Mouse (Mus musculus) hindbrain, embryonic 12.5 days (tissue): ENCODE measurements at regions not wholly inside any gene's neighbourhood (a gene's known extent, or its start where the extent isn't known, plus 50 kb on each side); places are given as distances from the start of the nearest gene placed in this dataset.
"Not testable (repeated sequence)": the region's sequence is repeated elsewhere in the genome, so short reads cannot be mapped to it uniquely, and the experiment has no call there.

Source experiments
- ATAC-seq: fragments of 200-750 bp; cut with Nextera tagmentation; 2 replicates; pipeline ENCODE4 v1.8.0; 2017; ENCODE audit warnings: moderate TSS enrichment; ENCODE audit not compliant: low FRiP score
- H3K27ac ChIP-seq: fragments of 300-500 bp; sonication (generic); 2 replicates; pipeline ENCODE4 v1.5.1; 2016; ENCODE audit warnings: mild to moderate bottlenecking
- H3K27me3 ChIP-seq: fragments of 300-500 bp; sonication (generic); 2 replicates; pipeline ENCODE4 v1.6.1; 2016; ENCODE audit warnings: mild to moderate bottlenecking
- H3K36me3 ChIP-seq: fragments of 300-500 bp; sonication (generic); 2 replicates; pipeline ENCODE4 v1.6.1; 2016; ENCODE audit warnings: mild to moderate bottlenecking
- H3K4me1 ChIP-seq: fragments of 300-500 bp; sonication (generic); 2 replicates; pipeline ENCODE4 v1.6.1; 2016
- H3K4me2 ChIP-seq: fragments of 300-500 bp; sonication (generic); replicated peaks from 2 replicates; pipeline ENCODE4 v1.6.1; 2016; ENCODE audit warnings: mild to moderate bottlenecking
- H3K4me3 ChIP-seq: fragments of 300-500 bp; sonication (generic); 2 replicates; pipeline ENCODE4 v1.5.1; 2016; ENCODE audit warnings: mild to moderate bottlenecking
- H3K9ac ChIP-seq: fragments of 300-500 bp; sonication (generic); 2 replicates; pipeline ENCODE4 v1.6.1; 2016; ENCODE audit warnings: mild to moderate bottlenecking, moderate library complexity
- H3K9me3 ChIP-seq: fragments of 300-500 bp; sonication (generic); replicated peaks from 2 replicates; pipeline ENCODE4 v1.6.1; 2016; ENCODE audit warnings: mild to moderate bottlenecking
- WGBS: fragments of 180-500 bp; shearing (Covaris S2); methylation state at CpG from one replicate; pipeline ENCODE4 v1.1.7; 2016; 5-methylcytosine and 5-hydroxymethylcytosine counted together

- H3K9me3 ChIP-seq, H3K4me3 ChIP-seq, H3K27me3 ChIP-seq, H3K36me3 ChIP-seq, H3K27ac ChIP-seq, H3K4me1 ChIP-seq, H3K9ac ChIP-seq, ATAC-seq, H3K4me2 ChIP-seq: not testable (repeated sequence)
- WGBS = no CpG with 5 or more reads among the region's 1 CpGs
These were observed 119.2 kb upstream of the Gm21119 start for GRCm38 (mm10) chr8:20495542-20495941.

GRCm38 (mm10) chr8:20513920-20514319 lies 100.8 kb upstream of the Gm21119 start:
- not testable (repeated sequence) for H3K4me2 ChIP-seq, H3K9ac ChIP-seq, H3K4me3 ChIP-seq, H3K4me1 ChIP-seq, ATAC-seq, H3K9me3 ChIP-seq, H3K36me3 ChIP-seq, H3K27me3 ChIP-seq, H3K27ac ChIP-seq
- WGBS = 78% methylated on average over 1 of the region's 1 CpGs

DNA sequence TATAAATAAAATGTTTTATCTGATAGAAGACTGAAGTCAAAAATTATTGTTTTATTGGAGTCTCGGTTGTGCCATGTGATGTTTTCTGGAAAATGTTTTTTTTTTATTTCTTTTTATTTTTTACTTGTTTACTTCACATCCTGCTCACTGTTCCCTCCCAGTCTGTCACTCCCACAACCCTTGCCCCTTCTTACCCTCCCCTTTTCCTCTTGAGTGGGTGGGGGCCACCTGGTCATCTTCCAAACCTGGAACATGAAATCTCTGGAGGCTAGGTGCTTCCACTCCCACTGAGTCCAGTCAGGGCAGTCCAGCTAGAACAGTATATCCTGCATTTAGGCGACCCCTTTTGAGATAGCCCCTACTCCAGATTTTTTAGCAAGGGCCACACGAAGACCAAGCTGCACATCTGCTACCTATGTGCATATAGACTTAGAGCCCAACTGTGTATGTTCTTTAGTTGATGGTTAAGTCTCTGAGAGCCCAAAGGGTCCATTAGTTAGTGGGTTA lies 98.3 kb upstream of the Gm21119 start:
- not testable (repeated sequence) for H3K4me3 ChIP-seq, H3K27ac ChIP-seq, H3K36me3 ChIP-seq, H3K9ac ChIP-seq, H3K4me1 ChIP-seq, ATAC-seq, H3K27me3 ChIP-seq, H3K9me3 ChIP-seq, H3K4me2 ChIP-seq
- 77% methylated on average over 3 of the region's 3 CpGs for WGBS

- WGBS = 51% methylated on average over 1 of the region's 1 CpGs
- H3K9me3 ChIP-seq, H3K4me1 ChIP-seq, H3K4me3 ChIP-seq, ATAC-seq, H3K36me3 ChIP-seq, H3K4me2 ChIP-seq, H3K27ac ChIP-seq, H3K9ac ChIP-seq, H3K27me3 ChIP-seq: not testable (repeated sequence)
These were observed 97.2 kb upstream of the Gm21119 start for GRCm38 (mm10) chr8:20517551-20517950.

GRCm38 (mm10) chr8:20524539-20524938 lies 90.2 kb upstream of the Gm21119 start:
- not testable (repeated sequence) for H3K27me3 ChIP-seq, ATAC-seq

DNA sequence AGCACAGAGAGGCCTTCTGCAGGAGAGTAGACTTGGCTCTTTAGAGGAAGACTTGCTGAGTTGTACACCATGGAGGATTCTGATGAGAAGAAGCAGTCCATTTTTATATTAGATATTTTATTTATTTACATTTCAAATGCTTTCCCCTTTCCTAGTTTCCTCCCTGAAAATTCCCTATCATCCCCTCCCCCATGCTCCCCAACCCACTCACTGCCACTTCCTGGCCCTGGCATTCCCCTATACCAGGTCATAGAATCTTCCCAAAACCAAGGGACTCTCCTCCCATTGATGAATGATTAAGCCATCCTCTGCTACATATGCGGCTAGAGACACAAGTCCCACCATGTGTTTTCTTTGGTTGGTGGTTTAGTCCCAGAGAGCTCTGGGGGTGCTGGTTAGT lies 85.7 kb upstream of the Gm21119 start:
- H3K27ac ChIP-seq, H3K4me2 ChIP-seq, ATAC-seq, H3K4me3 ChIP-seq, H3K36me3 ChIP-seq, H3K9me3 ChIP-seq, H3K27me3 ChIP-seq, H3K9ac ChIP-seq, H3K4me1 ChIP-seq: not testable (repeated sequence)
- WGBS = no CpG with 5 or more reads among the region's 1 CpGs

More at GRCm38 (mm10) chr8:20524539-20524938, 90.2 kb upstream of the Gm21119 start:
- H3K36me3 ChIP-seq, H3K27ac ChIP-seq, H3K9me3 ChIP-seq, H3K4me1 ChIP-seq, H3K4me2 ChIP-seq, H3K9ac ChIP-seq, H3K4me3 ChIP-seq: not testable (repeated sequence)

GRCm38 (mm10) chr8:20539031-20539430 lies 75.7 kb upstream of the Gm21119 start:
- H3K27ac ChIP-seq, H3K9ac ChIP-seq, H3K9me3 ChIP-seq, H3K4me3 ChIP-seq, ATAC-seq, H3K36me3 ChIP-seq, H3K27me3 ChIP-seq, H3K4me1 ChIP-seq, H3K4me2 ChIP-seq: not testable (repeated sequence)
- 93% methylated on average over 4 of the region's 4 CpGs for WGBS

DNA sequence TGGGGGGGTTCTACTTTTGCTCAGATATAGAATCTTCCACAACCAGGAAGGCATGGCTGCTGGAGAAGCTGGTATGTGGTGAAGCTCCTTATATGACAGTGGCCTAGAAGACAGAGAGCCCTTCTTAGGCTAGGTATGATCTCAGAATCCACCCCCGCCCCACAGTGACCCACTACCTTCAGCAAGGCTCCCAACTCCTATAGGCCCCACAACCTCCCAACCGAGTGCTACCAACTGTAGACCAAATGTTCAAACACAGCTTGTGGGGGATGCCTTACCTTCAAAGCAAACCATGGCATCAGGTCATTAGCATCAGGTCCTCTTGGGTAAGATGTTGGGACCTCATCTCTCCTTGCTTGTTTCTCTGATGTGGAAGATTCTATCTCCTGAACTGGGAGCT lies 70.6 kb upstream of the Gm21119 start:
- WGBS = 86% methylated on average over 2 of the region's 2 CpGs
- not testable (repeated sequence) for H3K27ac ChIP-seq, ATAC-seq, H3K4me2 ChIP-seq, H3K9ac ChIP-seq, H3K27me3 ChIP-seq, H3K4me1 ChIP-seq, H3K36me3 ChIP-seq, H3K4me3 ChIP-seq, H3K9me3 ChIP-seq

GRCm38 (mm10) chr8:20545347-20545746 lies 69.4 kb upstream of the Gm21119 start:
- H3K9ac ChIP-seq, ATAC-seq, H3K36me3 ChIP-seq, H3K4me2 ChIP-seq, H3K27me3 ChIP-seq, H3K27ac ChIP-seq, H3K9me3 ChIP-seq, H3K4me1 ChIP-seq, H3K4me3 ChIP-seq: not testable (repeated sequence)
- WGBS = 47% methylated on average over 1 of the region's 2 CpGs

DNA sequence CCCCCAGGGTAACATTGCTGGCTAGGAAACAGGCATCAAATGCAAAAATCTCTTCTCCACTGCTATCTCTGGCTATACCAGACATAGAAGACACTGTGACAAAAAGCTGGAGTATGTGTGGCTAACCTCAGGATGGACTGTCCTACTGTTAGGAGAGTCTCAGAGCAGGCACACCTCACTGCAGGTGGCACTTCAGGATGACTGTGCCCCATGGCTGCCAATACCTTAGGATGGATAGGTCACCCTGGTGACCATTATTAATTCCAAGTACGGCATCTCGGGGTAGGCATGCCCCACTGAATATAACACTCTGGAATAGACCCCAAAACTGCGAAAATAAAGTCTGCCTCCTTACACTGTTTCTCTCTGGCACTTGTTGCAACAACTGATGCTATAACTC lies 68.3 kb upstream of the Gm21119 start:
- H3K27ac ChIP-seq, H3K9me3 ChIP-seq, H3K4me3 ChIP-seq, H3K27me3 ChIP-seq, H3K9ac ChIP-seq, H3K4me2 ChIP-seq, H3K4me1 ChIP-seq, ATAC-seq, H3K36me3 ChIP-seq: not testable (repeated sequence)
- WGBS = no CpG with 5 or more reads among the region's 3 CpGs

DNA sequence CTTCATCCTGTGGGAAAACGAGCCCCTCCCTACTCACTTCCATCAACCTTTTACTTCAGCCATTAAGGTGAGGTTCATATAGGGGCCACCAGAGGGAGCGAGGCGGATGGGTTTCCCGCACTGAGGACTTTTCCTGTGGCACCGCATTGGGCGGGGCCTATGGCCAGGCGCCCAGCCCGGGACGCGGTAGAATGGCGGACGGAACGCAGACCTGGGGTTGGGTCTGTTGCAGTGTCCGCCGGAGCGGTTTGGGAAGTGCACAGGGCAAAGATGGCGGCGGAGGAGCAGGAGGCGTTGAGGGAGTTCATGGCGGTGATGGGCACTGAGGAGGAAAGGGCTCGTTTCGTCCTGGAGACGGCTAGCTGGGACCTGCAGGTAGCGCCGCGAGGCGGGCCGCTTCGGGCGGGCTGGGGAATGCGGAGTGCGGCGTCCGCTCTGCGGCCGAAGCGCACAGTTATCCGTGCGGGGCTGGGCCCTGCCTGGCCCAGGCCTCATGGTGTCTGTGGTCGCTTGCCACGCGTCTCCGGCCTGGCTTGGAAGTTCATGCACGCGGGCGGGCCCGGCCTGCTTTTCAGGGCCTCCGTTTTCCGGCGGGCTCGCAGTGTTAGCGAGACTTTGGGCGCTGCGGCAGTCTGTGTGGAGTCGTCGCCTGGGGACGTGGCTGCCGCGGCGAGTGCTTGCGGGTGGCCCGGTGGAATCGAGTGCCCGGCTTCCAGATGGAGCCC lies 64.5 kb upstream of the Gm21119 start:
- H3K9ac ChIP-seq = peak overlapping the region; percentile 85
- H3K4me1 ChIP-seq, H3K27me3 ChIP-seq, H3K9me3 ChIP-seq, H3K36me3 ChIP-seq: not testable (repeated sequence)
- peak overlapping the region; percentile 84 for H3K27ac ChIP-seq
- peak overlapping the region; percentile 44 for H3K4me2 ChIP-seq
- H3K4me3 ChIP-seq = peak overlapping the region; percentile 59
- peak; percentile 100 for ATAC-seq
- WGBS = 13% methylated on average over 64 of the region's 64 CpGs

GRCm38 (mm10) chr8:20556501-20557181 lies 58.1 kb upstream of the Gm21119 start:
- not testable (repeated sequence) for H3K27ac ChIP-seq, H3K9me3 ChIP-seq, H3K4me1 ChIP-seq, H3K4me3 ChIP-seq, H3K4me2 ChIP-seq, H3K27me3 ChIP-seq, H3K36me3 ChIP-seq, H3K9ac ChIP-seq
- WGBS = no CpG with 5 or more reads among the region's 6 CpGs
- ATAC-seq = peak; percentile 67

DNA sequence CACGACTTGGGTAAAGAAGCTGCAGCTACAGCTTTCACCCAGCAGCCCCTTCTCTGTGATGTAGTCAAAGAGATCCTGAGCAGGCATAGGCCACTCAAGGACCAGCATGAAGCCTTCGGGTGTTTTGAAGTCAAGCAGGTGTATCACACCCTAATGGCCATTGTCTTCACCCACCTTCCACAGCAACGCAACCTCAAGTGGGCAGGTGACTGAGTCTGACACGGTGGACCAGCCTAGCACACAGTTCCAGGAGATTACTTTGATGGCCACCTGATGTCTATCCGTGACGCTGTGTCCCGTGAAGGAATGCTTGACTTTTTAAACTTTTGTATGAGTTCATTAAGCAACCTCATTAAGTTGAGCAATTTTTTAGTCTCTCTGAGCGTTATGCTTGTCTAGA lies 57.5 kb upstream of the Gm21119 start:
- not testable (repeated sequence) for H3K4me3 ChIP-seq, H3K36me3 ChIP-seq, H3K27me3 ChIP-seq, H3K9me3 ChIP-seq, H3K4me1 ChIP-seq, H3K27ac ChIP-seq, H3K9ac ChIP-seq
- WGBS = 82% methylated on average over 7 of the region's 8 CpGs
- ATAC-seq = peak; percentile 90
- peak overlapping the region; percentile 27 for H3K4me2 ChIP-seq
